In the genomic region with DNA sequence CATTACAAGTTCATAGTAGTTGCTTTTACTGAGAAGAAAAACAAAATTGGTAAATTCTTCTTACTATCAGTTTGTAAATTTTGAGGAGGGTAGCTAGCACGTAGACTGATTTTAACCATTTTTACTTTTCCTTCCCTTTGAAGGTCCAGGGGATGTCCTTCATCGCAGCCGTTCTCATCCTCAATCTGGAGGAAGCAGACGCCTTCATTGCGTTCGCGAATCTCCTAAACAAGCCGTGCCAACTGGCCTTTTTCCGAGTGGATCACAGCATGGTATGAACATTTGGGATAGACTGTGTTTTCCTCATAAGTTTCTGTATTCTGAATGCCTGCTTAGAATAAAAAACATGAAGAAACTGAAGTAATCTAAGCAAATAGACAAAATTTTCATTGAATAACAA, we compare ENCODE assay signal across 14 mouse cellular contexts. TPM values are rescaled to one million over a fixed set of nuclear protein-coding genes. Genes with fewer than 3 reads are reported as not detected.
DNase-seq lines count a peak whose midpoint lies in the region; TF ChIP-seq lines count a peak whose summit lies in the region.
"Had no signal": no experiment of that assay in that cellular context is flagged by ENCODE, and none has a peak within 500 bp of the region (broad histone marks: within the 10 kb centered on the region; RNA-seq: fewer than 3 reads in every experiment).

No protein-coding gene starts in this region.

- TF ChIP-seq CTCF in cerebellum, adult 2 months (IDR thresholded peaks at IDR 0.05; ENCODE audit: borderline replicate concordance, insufficient read depth, low read depth, low read length): no peak

- no peak overlapping the region for H3K27ac ChIP-seq in cerebellum, adult 2 months (ENCODE audit: insufficient read depth, low read length)
- H3K27ac ChIP-seq: embryonic facial prominence, embryonic 13.5 days; forebrain, embryonic 12.5 days; heart, embryonic 13.5 days; hindbrain, embryonic 15.5 days had no signal

- no peaks in the 10 kb centered on the region; the same call in 1 of the 2 replicates for H3K27me3 ChIP-seq in cerebellum, adult 2 months (ENCODE audit: control insufficient read depth, insufficient read depth, low read length)
- H3K27me3 ChIP-seq: embryonic facial prominence, embryonic 13.5 days; forebrain, embryonic 12.5 days; heart, embryonic 13.5 days; hindbrain, embryonic 15.5 days had no signal

- no peaks in the 10 kb centered on the region for H3K4me1 ChIP-seq in cerebellum, adult 2 months (ENCODE audit: control insufficient read depth, insufficient read depth, low read length)
- H3K4me1 ChIP-seq: embryonic facial prominence, embryonic 13.5 days; forebrain, embryonic 12.5 days; heart, embryonic 13.5 days; hindbrain, embryonic 15.5 days had no signal

- H3K4me3 ChIP-seq in cerebellum, adult 2 months (replicated peaks; ENCODE audit: insufficient read depth, low read depth, low read length): no peak overlapping the region
- H3K4me3 ChIP-seq: embryonic facial prominence, embryonic 13.5 days; forebrain, embryonic 12.5 days; heart, embryonic 13.5 days; hindbrain, embryonic 15.5 days had no signal

- DNase-seq in cerebellum, adult 2 months: peak; percentile 35 to 40
- no peak for DNase-seq in cerebellum, adult 11-12 months
- DNase-seq in heart, adult 11 months: peak; percentile 59
- DNase-seq in heart, adult 18-20 months: no peak
- DNase-seq in brain, adult 2 months (ENCODE audit: low read depth, low spot score): peak; percentile 32
- peak; percentile 25 for DNase-seq in cerebellum, postnatal 36 days
- DNase-seq in kidney, postnatal 10 days: no peak
- DNase-seq: adrenal gland, postnatal 10 days; gastrocnemius, postnatal 14 days; heart, postnatal 36 days had no signal

- 26% methylated on average over 9 of the region's 9 CpGs for WGBS in cerebellum, adult 2 months

- no peak for TF ChIP-seq POLR2A in cerebellum, adult 2 months (IDR thresholded peaks at IDR 0.05; ENCODE audit: borderline replicate concordance, insufficient read depth, low read length)

RNA-seq across cellular contexts. Expression of a gene that starts 16.9 kb away (rescaled TPM):
- 1.9 and 2.9 TPM in 2 replicates for polyA plus RNA-seq in cerebellum, adult 2 months (2012; rRNA removed)
- total RNA-seq in heart, adult 18-20 months (2021): 1 to 10 TPM in 1 of 2 experiments, under 1 TPM in 1; 0.97 to 1.5 TPM

Comparison
In these comparisons a context has a peak if more than half of its experiments do, and no peak if none do; other contexts are left out.
1. DNase-seq: peak in cerebellum, adult 2 months (2 of 2), heart, adult 11 months (single experiment), brain, adult 2 months (single experiment) and cerebellum, postnatal 36 days (2 of 2); none in cerebellum, adult 11-12 months (single experiment), heart, adult 18-20 months (0 of 2) and kidney, postnatal 10 days (single experiment).